Mouse (Mus musculus) thymus, adult 2 months (tissue): Measurements from ENCODE around the gene Zfp846. TPM values are rescaled to one million over a fixed set of nuclear protein-coding genes. Genes with fewer than 3 reads are reported as not detected.
A peak's percentile ranks its signal among the peaks of the same experiment; 100 is the strongest.

ENCODE experiments used
- DNase-seq: peaks from one replicate; pipeline ENCODE4 v3.0.0; 2021
- H3K27ac ChIP-seq: fragments of 200-500 bp; 2 replicates; pipeline ENCODE4 v1.5.1; 2012; ENCODE audit warnings: low read length, control low read depth; ENCODE audit not compliant: control insufficient read depth, insufficient read depth
- H3K27me3 ChIP-seq: fragments of 200-500 bp; 2 replicates; pipeline ENCODE4 v1.6.1; 2012; ENCODE audit warnings: mild to moderate bottlenecking, low read length, moderate library complexity, mixed read lengths; ENCODE audit not compliant: control insufficient read depth, insufficient read depth
- H3K36me3 ChIP-seq: fragments of 200-500 bp; 2 replicates; pipeline ENCODE4 v1.6.1; 2012; ENCODE audit warnings: mild to moderate bottlenecking, low read length, moderate library complexity; ENCODE audit not compliant: control insufficient read depth, insufficient read depth
- H3K4me1 ChIP-seq: fragments of 200-500 bp; replicated peaks from 2 replicates; pipeline ENCODE4 v1.6.1; 2012; ENCODE audit warnings: low read length; ENCODE audit not compliant: control insufficient read depth, insufficient read depth
- H3K4me3 ChIP-seq: fragments of 200-500 bp; 2 replicates; pipeline ENCODE4 v1.5.1; 2012; ENCODE audit warnings: mild to moderate bottlenecking, low read length, control low read depth, moderate library complexity; ENCODE audit not compliant: control insufficient read depth, insufficient read depth
- CTCF ChIP-seq: fragments of 200-500 bp; IDR thresholded peaks from 2 replicates; pipeline ENCODE4 v1.5.1; 2012; ENCODE audit warnings: mild to moderate bottlenecking, control low read depth, low read length, moderate library complexity, borderline replicate concordance; ENCODE audit not compliant: control insufficient read depth, poor library complexity, insufficient read depth; ENCODE audit errors: extremely low read depth
- POLR2A ChIP-seq: fragments of 200-500 bp; IDR thresholded peaks from 2 replicates; pipeline ENCODE4 v1.6.1; 2012; ENCODE audit warnings: mild to moderate bottlenecking, low read length, control low read depth, moderate library complexity; ENCODE audit not compliant: control insufficient read depth, poor library complexity, insufficient read depth; ENCODE audit errors: extremely low read depth
- WGBS: fragments of 180-500 bp; shearing (Covaris S2); methylation state at CpG from one replicate; pipeline ENCODE4 v1.1.7; 2018; 5-methylcytosine and 5-hydroxymethylcytosine counted together
- polyA plus RNA-seq: library from polyadenylated mRNA; depleted of rRNA; stranded (reverse); fragments of >200 nt; gene quantifications from 2 replicates; pipeline ENCODE4 v1.2.3, GENCODE M21; 2012; rRNA removed

The Zfp846 gene
- polyA plus RNA-seq, 1 experiment = 7.5 TPM

DNA sequence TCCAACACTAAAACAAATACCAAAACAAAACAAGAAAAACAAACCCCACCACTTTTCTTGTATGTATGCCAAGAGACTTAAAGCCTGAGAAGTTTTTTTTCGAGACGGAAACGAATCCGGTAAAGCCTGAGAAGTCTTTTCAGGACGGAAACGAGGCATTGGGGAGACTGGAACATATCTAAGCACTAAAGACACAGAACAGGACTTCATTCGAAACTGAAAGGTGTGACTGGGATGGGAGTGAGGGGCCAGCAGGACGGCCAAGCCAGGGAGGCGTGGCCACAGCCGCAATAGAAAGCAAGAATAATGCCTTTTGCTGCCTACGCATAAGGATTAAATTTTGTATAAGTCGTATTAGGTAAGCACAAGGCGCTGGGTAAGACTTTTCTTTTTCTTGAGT is 62.7 kb downstream of the Zfp846 start:
- WGBS = under 1% methylated on average over 13 of the region's 13 CpGs
- peak; percentile 21 for DNase-seq
- Histone ChIP-seq H3K4me1 (peaks cover 22% of the 10 kb centered on the region), H3K27ac (peak overlapping the region; percentile 87), H3K4me3 (peak overlapping the region; percentile 83), H3K36me3 (peaks cover 20% of the 10 kb centered on the region), H3K27me3 (no peaks in the 10 kb centered on the region)
- no peak for TF ChIP-seq CTCF
- no peak for TF ChIP-seq POLR2A

DNA sequence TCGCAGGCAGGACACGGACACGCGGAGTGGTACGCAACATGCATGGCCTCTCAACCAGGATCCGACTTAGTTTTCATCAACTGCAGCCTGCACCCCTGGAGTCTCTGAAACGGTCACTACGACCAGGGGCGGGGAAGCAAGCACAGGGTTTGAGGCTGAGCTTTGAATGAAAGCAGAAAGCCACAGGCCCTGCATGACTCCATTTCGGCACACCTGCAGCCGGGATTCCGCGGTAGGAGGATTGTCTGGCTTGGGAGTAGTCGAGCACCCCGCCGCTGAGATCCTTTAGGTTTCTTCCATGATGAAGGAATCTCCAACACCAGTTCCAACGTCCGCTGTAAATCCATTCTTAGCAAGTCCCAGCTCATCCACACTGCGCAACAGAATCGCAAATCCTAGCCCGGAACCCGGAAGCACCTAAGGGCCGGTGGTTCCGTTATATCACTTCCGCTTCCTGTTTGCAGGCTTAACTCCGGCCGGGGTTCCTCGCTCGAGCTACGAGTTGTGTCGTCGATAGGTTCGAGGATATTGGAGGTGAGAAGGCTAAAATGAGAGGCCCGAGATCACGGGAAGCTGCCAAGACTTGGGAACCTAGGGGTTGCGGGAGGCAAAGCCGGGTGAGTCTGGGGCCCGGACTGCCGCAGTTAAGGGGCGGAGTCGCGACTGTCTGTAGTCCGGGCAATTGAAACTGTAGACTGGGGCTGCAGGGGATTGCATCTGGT is 63.4 kb downstream of the Zfp846 start, which contains the start of gene Fbxl12:
Gene Fbxl12 (minus strand): TSS at position 408 of the 722 bp plus-strand sequence.
- DNase-seq = peak; percentile 73
- peak; percentile 68 for TF ChIP-seq POLR2A
- 0 out of 2 replicates have a peak, but pooled peaks have one; percentile 15 for TF ChIP-seq CTCF
- Histone ChIP-seq H3K4me3 (peak within 1 kb of the TSS; percentile 83), H3K27ac (peak within 1 kb of the TSS; percentile 87), H3K4me1 (peaks cover 16% of the 10 kb centered on the region), H3K36me3 (peaks cover 14% of the 10 kb centered on the region), H3K27me3 (no peaks in the 10 kb centered on the region)
- WGBS = under 1% methylated on average over 43 of the region's 43 CpGs

DNA sequence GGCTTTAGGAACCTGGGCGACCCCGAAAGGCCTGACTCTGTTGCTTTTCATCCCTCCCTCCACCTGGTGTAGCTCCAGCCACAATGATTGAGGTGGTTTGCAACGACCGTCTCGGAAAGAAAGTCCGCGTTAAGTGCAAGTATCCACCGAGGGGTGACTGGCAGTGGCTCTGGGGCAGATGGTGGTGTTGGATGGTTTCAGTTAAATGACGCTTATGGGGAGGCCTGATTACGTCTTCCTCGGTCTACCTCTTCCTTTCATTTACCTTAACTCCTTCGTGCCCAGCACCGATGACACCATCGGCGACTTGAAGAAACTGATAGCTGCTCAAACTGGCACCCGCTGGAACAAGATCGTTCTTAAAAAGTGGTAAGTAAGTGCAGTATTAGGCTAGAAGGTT is 64.0 kb downstream of the Zfp846 start:
- 1% methylated on average over 17 of the region's 17 CpGs for WGBS
- Histone ChIP-seq H3K27ac (peak overlapping the region; percentile 87), H3K36me3 (peaks cover 14% of the 10 kb centered on the region), H3K27me3 (no peaks in the 10 kb centered on the region), H3K4me1 (peaks cover 16% of the 10 kb centered on the region), H3K4me3 (peak overlapping the region; percentile 83)
- peak; percentile 25 for DNase-seq
- TF ChIP-seq CTCF (no peak), POLR2A (no peak)

DNA sequence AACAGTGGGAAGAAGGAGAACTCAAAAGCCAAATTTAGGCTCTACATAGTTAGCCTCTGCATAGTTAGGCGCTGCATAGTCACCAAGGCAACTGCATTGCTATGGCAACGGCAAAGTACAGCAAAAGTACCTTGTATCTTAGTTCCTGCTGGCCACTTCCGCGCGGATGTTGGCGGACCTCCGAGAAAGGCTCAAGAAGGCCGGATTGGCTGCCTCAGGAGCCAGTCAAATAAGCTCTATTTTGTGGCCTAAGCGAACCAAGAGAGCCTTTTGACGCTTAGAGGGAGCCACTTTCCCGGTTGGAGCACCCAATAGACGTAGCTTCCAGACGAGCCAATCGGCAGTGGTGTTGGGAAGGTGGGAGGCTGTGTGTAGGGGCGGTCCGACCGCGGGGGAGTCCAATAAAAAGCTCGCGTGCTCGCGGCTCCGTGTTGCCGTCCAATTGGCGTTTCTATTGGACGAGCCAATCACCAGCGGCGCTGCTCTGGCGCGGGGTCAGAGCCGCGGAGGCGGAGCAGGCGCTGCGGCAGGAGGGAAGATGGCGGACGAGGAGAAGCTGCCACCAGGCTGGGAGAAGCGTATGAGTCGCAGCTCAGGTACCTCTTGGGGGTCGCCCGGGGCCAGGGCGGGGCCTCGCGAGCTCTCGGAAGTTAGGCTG is 70.6 kb downstream of the Zfp846 start, which contains the start of gene Pin1:
Gene Pin1 (plus strand): TSS at position 494 of the 658 bp plus-strand sequence.
- no peaks in the 10 kb centered on the region for H3K27me3 ChIP-seq
- peaks cover 13% of the 10 kb centered on the region for H3K4me1 ChIP-seq
- H3K36me3 ChIP-seq = peaks cover 10% of the 10 kb centered on the region
- no peak within 1 kb of the TSS for H3K27ac ChIP-seq
- H3K4me3 ChIP-seq = peak within 1 kb of the TSS; percentile 67
- WGBS = under 1% methylated on average over 45 of the region's 45 CpGs
- TF ChIP-seq POLR2A = peak; percentile 79
- TF ChIP-seq CTCF = peak; percentile 58
- peak; percentile 97 for DNase-seq

DNA sequence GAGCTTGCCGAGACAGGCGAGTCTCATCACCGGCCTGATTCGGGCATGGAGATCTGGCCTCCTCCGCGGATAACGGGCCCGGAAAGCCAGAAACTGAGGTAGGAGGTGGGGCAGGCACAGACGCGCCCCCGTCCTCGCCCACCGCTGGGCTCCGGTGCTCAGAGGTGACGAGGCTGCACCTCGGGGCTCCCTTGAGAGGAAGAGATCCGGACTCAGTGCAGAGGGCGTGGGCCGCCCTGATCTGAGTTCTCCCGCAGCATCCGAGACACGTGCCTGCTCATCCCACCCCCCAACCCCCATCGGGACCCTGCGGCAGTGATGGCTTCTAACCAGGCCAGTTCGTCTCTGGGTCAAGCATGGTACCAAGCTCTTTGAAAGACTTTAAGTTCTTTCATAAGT is 71.2 kb downstream of the Zfp846 start:
- Histone ChIP-seq H3K4me1 (peaks cover 12% of the 10 kb centered on the region), H3K4me3 (peak overlapping the region; percentile 67), H3K27ac (no peak overlapping the region), H3K27me3 (no peaks in the 10 kb centered on the region), H3K36me3 (peaks cover 7% of the 10 kb centered on the region)
- DNase-seq = no peak
- TF ChIP-seq POLR2A (no peak), CTCF (no peak)
- under 1% methylated on average over 25 of the region's 25 CpGs for WGBS

DNA sequence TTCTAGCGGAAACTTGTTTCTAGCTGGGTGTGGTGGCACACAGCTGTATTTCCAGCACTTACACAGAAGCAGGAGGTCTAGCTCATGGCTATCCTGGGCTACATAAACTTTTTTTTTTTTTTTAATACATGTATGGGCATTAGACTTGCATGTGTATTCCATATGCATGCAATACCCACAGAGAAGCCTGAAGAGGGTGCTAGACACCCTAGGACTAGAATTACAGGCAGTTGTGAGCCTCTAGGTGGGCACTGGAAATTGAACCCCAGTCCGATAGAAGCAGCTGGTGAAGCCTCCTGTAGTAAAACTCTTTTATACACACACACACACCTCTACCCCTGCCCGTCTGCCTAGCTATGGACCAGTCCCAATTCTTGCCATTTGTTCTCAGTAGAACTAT is 72.8 kb downstream of the Zfp846 start:
- peaks cover 8% of the 10 kb centered on the region for H3K4me1 ChIP-seq
- no peak overlapping the region for H3K4me3 ChIP-seq
- WGBS = 98% methylated on average over 3 of the region's 3 CpGs
- H3K27ac ChIP-seq = no peak overlapping the region
- H3K27me3 ChIP-seq = no peaks in the 10 kb centered on the region
- peaks cover 5% of the 10 kb centered on the region for H3K36me3 ChIP-seq
- no peak for DNase-seq
- TF ChIP-seq POLR2A = no peak
- TF ChIP-seq CTCF = no peak

Other genes with a start within 250 kb of the Zfp846 start
- not detected in 2 replicates for gene Olfr18, start 245.2 kb upstream of the Zfp846 start, polyA plus RNA-seq
- gene Zfp560, start 196.1 kb upstream of the Zfp846 start, polyA plus RNA-seq = 3.6 and 5.4 TPM in 2 replicates
- gene Zfp26, start 121.1 kb upstream of the Zfp846 start, polyA plus RNA-seq = 5.2 and 5.6 TPM in 2 replicates
- gene Zfp426, start 88.5 kb upstream of the Zfp846 start, polyA plus RNA-seq = 7.7 and 9.8 TPM in 2 replicates
- gene Zfp266, start 59.9 kb upstream of the Zfp846 start, polyA plus RNA-seq = 11.4 and 12.1 TPM in 2 replicates
- gene Ubl5, start 61.6 kb downstream of the Zfp846 start, polyA plus RNA-seq = 189 and 207 TPM in 2 replicates
- 560 and 583 TPM in 2 replicates for gene Fbxl12, start 63.5 kb downstream of the Zfp846 start, polyA plus RNA-seq
- 36.8 and 37.2 TPM in 2 replicates for gene Pin1, start 70.8 kb downstream of the Zfp846 start, polyA plus RNA-seq
- gene Olfm2, start 165.1 kb downstream of the Zfp846 start, polyA plus RNA-seq = 0.51 and 0.93 TPM in 2 replicates
- 3.1 and 4.3 TPM in 2 replicates for gene Col5a3, start 233.8 kb downstream of the Zfp846 start, polyA plus RNA-seq
- gene Rdh8, start 237.2 kb downstream of the Zfp846 start, polyA plus RNA-seq = not detected in 2 replicates